Mouse (Mus musculus): Measurements from ENCODE around the gene Ifi35. TPM values are rescaled to one million over a fixed set of nuclear protein-coding genes. Genes with fewer than 3 reads are reported as not detected.
"Not testable (repeated sequence)": the region's sequence is repeated elsewhere in the genome, so short reads cannot be mapped to it uniquely, and the experiment has no call there.

Ifi35 gene
- total and polyA plus RNA-seq, 2 experiments from 2014 or later: 5.1 to 5.2 TPM

GRCm38 (mm10) chr11:101447786-101448185 is 421 bp upstream of the Ifi35 start:
- no peaks in the 10 kb centered on the region for H3K9me3 ChIP-seq (ENCODE audit: low read length)
- DNase-seq (no peak), ATAC-seq (no peak)
- no peak for TF ChIP-seq CTCF (IDR thresholded peaks at IDR 0.05; ENCODE audit: low read depth)
- 86% methylated on average over 5 of the region's 5 CpGs for WGBS
- no peak overlapping the region for H3K27ac ChIP-seq (ENCODE audit: low read depth, low read length)
- no peak overlapping the region for H3K4me3 ChIP-seq (ENCODE audit: low read depth, low read length)
- no peaks in the 10 kb centered on the region for H3K27me3 ChIP-seq (ENCODE audit: insufficient read depth, low read length)
- no peak overlapping the region for H3K9ac ChIP-seq
- H3K4me2 ChIP-seq (ENCODE audit: low read depth): no peak overlapping the region
- H3K4me1 ChIP-seq (ENCODE audit: insufficient read depth): no peaks in the 10 kb centered on the region
- peaks cover 26% of the 10 kb centered on the region for H3K36me3 ChIP-seq (ENCODE audit: insufficient read depth)

DNA sequence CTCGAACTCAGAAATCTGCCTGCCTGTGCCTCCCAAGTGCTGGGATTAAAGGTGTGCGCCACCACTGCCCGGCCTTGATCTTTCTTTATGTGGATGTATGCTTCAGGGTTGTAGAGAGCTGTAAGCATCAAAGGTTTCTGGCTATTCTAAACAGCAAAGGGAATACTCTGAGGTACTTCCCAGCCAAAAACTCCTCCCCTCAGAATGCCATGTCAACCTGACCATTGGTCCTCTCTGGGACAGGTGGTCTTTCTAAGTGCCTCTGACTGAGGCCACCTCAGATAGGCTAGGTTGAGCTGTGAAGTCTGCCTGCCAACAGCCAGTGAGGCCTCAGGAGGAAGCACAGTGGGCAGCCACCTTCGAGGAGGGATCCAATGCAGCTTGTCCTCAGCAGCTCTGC is 692 bp downstream of the Ifi35 start:
- DNase-seq: no peak
- Histone ChIP-seq H3K9ac (no peak overlapping the region), H3K36me3 (ENCODE audit: insufficient read depth) (peaks cover 20% of the 10 kb centered on the region), H3K27ac (ENCODE audit: low read depth, low read length) (no peak overlapping the region), H3K9me3 (ENCODE audit: low read length) (no peaks in the 10 kb centered on the region), H3K4me1 (ENCODE audit: insufficient read depth) (no peaks in the 10 kb centered on the region), H3K4me2 (ENCODE audit: low read depth) (0 out of 2 replicates have a peak overlapping the region, but pooled peaks have one; percentile 4), H3K27me3 (ENCODE audit: insufficient read depth, low read length) (no peaks in the 10 kb centered on the region), H3K4me3 (ENCODE audit: low read depth, low read length) (no peak overlapping the region)
- TF ChIP-seq CTCF (IDR thresholded peaks at IDR 0.05; ENCODE audit: low read depth): no peak
- 84% methylated on average over 4 of the region's 4 CpGs for WGBS
- no peak for ATAC-seq

DNA sequence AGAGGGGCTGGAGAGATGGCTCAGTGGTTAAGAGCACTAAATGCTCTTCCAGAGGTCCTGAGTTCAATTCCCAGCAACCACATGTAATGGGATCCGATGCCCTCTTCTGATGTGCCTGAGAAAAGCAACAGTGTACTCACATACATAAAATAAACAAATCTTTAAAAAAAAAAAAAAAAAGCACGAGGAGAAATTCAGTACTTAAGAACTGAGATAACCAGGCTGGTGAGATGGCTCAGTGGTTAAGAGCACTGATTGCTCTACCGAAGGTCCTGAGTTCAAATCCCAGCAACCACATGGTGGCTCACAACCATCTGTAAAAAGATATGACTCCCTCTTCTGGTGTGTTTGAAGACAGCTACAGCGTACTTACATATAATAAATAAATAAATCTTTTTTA is 1.4 kb downstream of the Ifi35 start:
- DNase-seq; ATAC-seq; H3K4me3 ChIP-seq (ENCODE audit: low read depth, low read length); H3K9me3 ChIP-seq (ENCODE audit: low read length); H3K4me1 ChIP-seq (ENCODE audit: insufficient read depth); H3K4me2 ChIP-seq (ENCODE audit: low read depth); H3K27me3 ChIP-seq (ENCODE audit: insufficient read depth, low read length); H3K27ac ChIP-seq (ENCODE audit: low read depth, low read length); H3K9ac ChIP-seq: not testable (repeated sequence)
- peaks cover 13% of the 10 kb centered on the region for H3K36me3 ChIP-seq (ENCODE audit: insufficient read depth)
- 91% methylated on average over 4 of the region's 4 CpGs for WGBS

DNA sequence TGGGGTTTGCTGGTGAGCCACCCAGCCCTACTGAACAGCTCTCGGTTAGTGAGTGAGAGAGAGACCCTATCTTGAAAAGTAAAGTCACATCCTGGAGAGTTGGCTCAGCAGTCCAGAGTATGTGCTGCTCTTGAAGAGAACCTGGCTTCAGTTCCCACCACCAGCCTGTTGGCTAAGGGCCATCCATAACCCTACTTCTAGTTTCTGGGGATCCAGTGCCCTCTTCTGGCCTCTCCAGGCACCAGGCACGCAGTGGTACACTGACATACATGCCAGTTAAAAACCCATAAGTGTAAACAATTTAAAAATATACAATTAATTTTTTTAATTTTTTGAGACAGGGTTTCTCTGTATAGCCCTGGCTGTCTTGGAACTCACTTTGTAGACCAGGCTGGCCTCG is 2.2 kb downstream of the Ifi35 start:
- TF ChIP-seq CTCF (IDR thresholded peaks at IDR 0.05; ENCODE audit: low read depth): no peak
- no peaks in the 10 kb centered on the region for H3K9me3 ChIP-seq (ENCODE audit: low read length)
- WGBS: 91% methylated on average over 3 of the region's 3 CpGs
- H3K4me2 ChIP-seq (ENCODE audit: low read depth): no peak overlapping the region
- H3K4me1 ChIP-seq (ENCODE audit: insufficient read depth): no peaks in the 10 kb centered on the region
- DNase-seq: no peak
- H3K27me3 ChIP-seq (ENCODE audit: insufficient read depth, low read length): no peaks in the 10 kb centered on the region
- H3K9ac ChIP-seq: no peak overlapping the region
- peaks cover 6% of the 10 kb centered on the region for H3K36me3 ChIP-seq (ENCODE audit: insufficient read depth)
- no peak overlapping the region for H3K4me3 ChIP-seq (ENCODE audit: low read depth, low read length)
- no peak for ATAC-seq
- no peak overlapping the region for H3K27ac ChIP-seq (ENCODE audit: low read depth, low read length)

DNA sequence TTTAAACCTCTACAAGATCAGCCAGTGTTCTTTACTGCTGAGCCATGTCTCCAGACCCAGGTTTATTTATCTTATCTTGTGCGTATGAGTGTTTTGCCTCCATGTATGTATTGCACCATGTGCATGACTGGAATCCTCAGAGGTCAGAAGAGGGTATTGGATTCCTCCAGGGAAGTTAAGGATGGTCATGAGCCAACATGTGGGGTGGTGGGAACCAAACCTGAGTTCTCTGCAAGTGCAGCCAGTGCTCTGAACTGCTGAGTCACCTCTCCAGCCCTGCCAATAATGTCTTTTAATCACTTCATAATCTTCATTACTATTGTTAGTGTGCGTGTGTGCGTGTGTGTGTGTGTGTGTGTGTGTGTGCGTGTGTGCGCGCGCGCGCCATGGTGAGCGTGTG is 3.3 kb downstream of the Ifi35 start:
- ATAC-seq (no peak), DNase-seq (no peak)
- no peaks in the 10 kb centered on the region for H3K4me1 ChIP-seq (ENCODE audit: insufficient read depth)
- no peak overlapping the region for H3K27ac ChIP-seq (ENCODE audit: low read depth, low read length)
- no peaks in the 10 kb centered on the region for H3K36me3 ChIP-seq (ENCODE audit: insufficient read depth)
- H3K9me3 ChIP-seq (ENCODE audit: low read length): no peaks in the 10 kb centered on the region
- no peak overlapping the region for H3K4me2 ChIP-seq (ENCODE audit: low read depth)
- 93% methylated on average over 10 of the region's 10 CpGs for WGBS
- H3K9ac ChIP-seq: no peak overlapping the region
- no peaks in the 10 kb centered on the region for H3K27me3 ChIP-seq (ENCODE audit: insufficient read depth, low read length)
- no peak overlapping the region for H3K4me3 ChIP-seq (ENCODE audit: low read depth, low read length)
- TF ChIP-seq CTCF (IDR thresholded peaks at IDR 0.05; ENCODE audit: low read depth): no peak

- H3K4me3 ChIP-seq (ENCODE audit: low read depth, low read length): no peak overlapping the region
- 69% methylated on average over 10 of the region's 10 CpGs for WGBS
- ATAC-seq (no peak), DNase-seq (no peak)
- no peak overlapping the region for H3K27ac ChIP-seq (ENCODE audit: low read depth, low read length)
- H3K36me3 ChIP-seq (ENCODE audit: insufficient read depth): peaks cover 5% of the 10 kb centered on the region; the same call in 1 of the 2 replicates
- H3K27me3 ChIP-seq (ENCODE audit: insufficient read depth, low read length): no peaks in the 10 kb centered on the region
- TF ChIP-seq CTCF (IDR thresholded peaks at IDR 0.05; ENCODE audit: low read depth): no peak
- H3K9me3 ChIP-seq (ENCODE audit: low read length): no peaks in the 10 kb centered on the region
- H3K9ac ChIP-seq: no peak overlapping the region
- no peaks in the 10 kb centered on the region for H3K4me1 ChIP-seq (ENCODE audit: insufficient read depth)
- H3K4me2 ChIP-seq (ENCODE audit: low read depth): no peak overlapping the region
Measured at GRCm38 (mm10) chr11:101452093-101452774, 4.0 kb downstream of the Ifi35 start.

- WGBS: 9% methylated on average over 6 of the region's 6 CpGs
- H3K27ac ChIP-seq (ENCODE audit: low read depth, low read length): no peak overlapping the region
- ATAC-seq: no peak
- no peak overlapping the region for H3K4me3 ChIP-seq (ENCODE audit: low read depth, low read length)
- no peak for DNase-seq
- H3K4me1 ChIP-seq (ENCODE audit: insufficient read depth): no peaks in the 10 kb centered on the region
- H3K27me3 ChIP-seq (ENCODE audit: insufficient read depth, low read length): no peaks in the 10 kb centered on the region
- no peaks in the 10 kb centered on the region for H3K9me3 ChIP-seq (ENCODE audit: low read length)
- H3K9ac ChIP-seq: no peak overlapping the region
- no peak for TF ChIP-seq CTCF (IDR thresholded peaks at IDR 0.05; ENCODE audit: low read depth)
- no peak overlapping the region for H3K4me2 ChIP-seq (ENCODE audit: low read depth)
- peaks cover 24% of the 10 kb centered on the region for H3K36me3 ChIP-seq (ENCODE audit: insufficient read depth)
Measured at GRCm38 (mm10) chr11:101454702-101455101, 6.5 kb downstream of the Ifi35 start.
